Mouse (Mus musculus) B cell, adult 2 months (primary cell): Measurements from ENCODE around the gene Lrrc15.

Experiments used
- DNase-seq, 2 experiments: peaks; one replicate each; pipeline ENCODE4 v3.0.0; 2022

Lrrc15 gene

GRCm38 (mm10) chr16:30282844-30283495 is at the start of gene Lrrc15:
Gene Lrrc15 (minus strand): TSS chr16:30283256.
- DNase-seq = peak; percentile 27 to 30

GRCm38 (mm10) chr16:30314236-30314635 is 31.2 kb upstream of the Lrrc15 start:
- no peak for DNase-seq

GRCm38 (mm10) chr16:30310647-30311046 is 27.6 kb upstream of the Lrrc15 start, which contains the start of gene Gp5:
Gene Gp5 (minus strand): TSS chr16:30310779.
- no peak for DNase-seq

GRCm38 (mm10) chr16:30310171-30310515 is 27.1 kb upstream of the Lrrc15 start:
- no peak for DNase-seq

- peak; percentile 30 to 38 for DNase-seq
Observed at GRCm38 (mm10) chr16:30309395-30310170, 26.5 kb upstream of the Lrrc15 start.

- DNase-seq = peak; percentile 45 to 55
Observed at GRCm38 (mm10) chr16:30308616-30309394, 25.7 kb upstream of the Lrrc15 start.

- no peak for DNase-seq
Observed at GRCm38 (mm10) chr16:30307961-30308615, 25.0 kb upstream of the Lrrc15 start.

GRCm38 (mm10) chr16:30307306-30307705 is 24.2 kb upstream of the Lrrc15 start:
- no peak for DNase-seq

GRCm38 (mm10) chr16:30306102-30306501 is 23.0 kb upstream of the Lrrc15 start:
- no peak for DNase-seq

- DNase-seq = no peak
Observed at GRCm38 (mm10) chr16:30304236-30304635, 21.2 kb upstream of the Lrrc15 start.

- DNase-seq = no peak
Observed at GRCm38 (mm10) chr16:30303411-30303810, 20.4 kb upstream of the Lrrc15 start.

GRCm38 (mm10) chr16:30302686-30303085 is 19.6 kb upstream of the Lrrc15 start:
- no peak for DNase-seq

- no peak for DNase-seq
Observed at GRCm38 (mm10) chr16:30299711-30300277, 16.7 kb upstream of the Lrrc15 start.

GRCm38 (mm10) chr16:30297450-30297849 is 14.4 kb upstream of the Lrrc15 start:
- DNase-seq = no peak

- DNase-seq = no peak
Observed at GRCm38 (mm10) chr16:30296601-30297275, 13.7 kb upstream of the Lrrc15 start.

- no peak for DNase-seq
Observed at GRCm38 (mm10) chr16:30295106-30295505, 12.1 kb upstream of the Lrrc15 start.

GRCm38 (mm10) chr16:30290436-30290835 is 7.4 kb upstream of the Lrrc15 start:
- no peak for DNase-seq

GRCm38 (mm10) chr16:30285701-30286100 is 2.6 kb upstream of the Lrrc15 start:
- no peak for DNase-seq

GRCm38 (mm10) chr16:30283743-30284337 is 784 bp upstream of the Lrrc15 start:
- peak; percentile 53 to 57 for DNase-seq

GRCm38 (mm10) chr16:30280676-30281297 is 2.3 kb downstream of the Lrrc15 start:
- no peak for DNase-seq

- DNase-seq = no peak
Observed at GRCm38 (mm10) chr16:30278406-30278805, 4.7 kb downstream of the Lrrc15 start.
